Mouse (Mus musculus): ENCODE results near the gene Lrrc36. TPM values are rescaled to one million over a fixed set of nuclear protein-coding genes. Genes with fewer than 3 reads are reported as not detected.
A peak's percentile ranks its signal among the peaks of the same experiment; 100 is the strongest.

The Lrrc36 gene
- polyA plus RNA-seq, 1 experiment from 2014 or later: not detected

- ATAC-seq (ENCODE audit: insufficient number of reproducible peaks, low FRiP score, low TSS enrichment, low read depth) (no peak; the same call in none of the 2 replicates), DNase-seq (ENCODE audit: low spot score) (no peak)
- peaks cover 35% of the 10 kb centered on the region for H3K4me1 ChIP-seq (ENCODE audit: control insufficient read depth, insufficient read depth, low read length)
- H3K4me3 ChIP-seq (ENCODE audit: low read depth, low read length): peak overlapping the region; percentile 29
- WGBS: 22% methylated on average over 11 of the region's 11 CpGs
- H3K27ac ChIP-seq (replicated peaks; ENCODE audit: low read depth, low read length): no peak overlapping the region
- H3K9me3 ChIP-seq (ENCODE audit: control insufficient read depth, low read length): no peaks in the 10 kb centered on the region
- peaks cover 15% of the 10 kb centered on the region for H3K27me3 ChIP-seq (ENCODE audit: control insufficient read depth, insufficient read depth, low read length)
- H3K9ac ChIP-seq (ENCODE audit: low read length): peak overlapping the region; percentile 50
- no peaks in the 10 kb centered on the region for H3K36me3 ChIP-seq (ENCODE audit: control insufficient read depth, insufficient read depth, low read length)
- peak overlapping the region; percentile 63 for H3K4me2 ChIP-seq (ENCODE audit: low read depth, severe bottlenecking)
These were observed 57.4 kb downstream of the Lrrc36 start for GRCm38 (mm10) chr8:105470681-105471313.

- Histone ChIP-seq H3K36me3 (ENCODE audit: control insufficient read depth, insufficient read depth, low read length) (no peaks in the 10 kb centered on the region), H3K4me1 (ENCODE audit: control insufficient read depth, insufficient read depth, low read length) (peaks cover 37% of the 10 kb centered on the region), H3K27ac (replicated peaks; ENCODE audit: low read depth, low read length) (no peak within 1 kb of the TSS), H3K27me3 (ENCODE audit: control insufficient read depth, insufficient read depth, low read length) (peaks cover 15% of the 10 kb centered on the region), H3K9ac (ENCODE audit: low read length) (peak within 1 kb of the TSS; percentile 50), H3K4me2 (ENCODE audit: low read depth, severe bottlenecking) (peak within 1 kb of the TSS; percentile 63), H3K4me3 (ENCODE audit: low read depth, low read length) (peak within 1 kb of the TSS; percentile 29), H3K9me3 (ENCODE audit: control insufficient read depth, low read length) (no peaks in the 10 kb centered on the region)
- WGBS: 4% methylated on average over 25 of the region's 25 CpGs
- ATAC-seq (ENCODE audit: insufficient number of reproducible peaks, low FRiP score, low TSS enrichment, low read depth) (peak; percentile 90), DNase-seq (ENCODE audit: low spot score) (peak; percentile 91)
These were observed 58.1 kb downstream of the Lrrc36 start, which contains the start of gene Tppp3 for GRCm38 (mm10) chr8:105471314-105472015. TSS of gene Tppp3 (minus strand) at chr8:105471526.

DNA sequence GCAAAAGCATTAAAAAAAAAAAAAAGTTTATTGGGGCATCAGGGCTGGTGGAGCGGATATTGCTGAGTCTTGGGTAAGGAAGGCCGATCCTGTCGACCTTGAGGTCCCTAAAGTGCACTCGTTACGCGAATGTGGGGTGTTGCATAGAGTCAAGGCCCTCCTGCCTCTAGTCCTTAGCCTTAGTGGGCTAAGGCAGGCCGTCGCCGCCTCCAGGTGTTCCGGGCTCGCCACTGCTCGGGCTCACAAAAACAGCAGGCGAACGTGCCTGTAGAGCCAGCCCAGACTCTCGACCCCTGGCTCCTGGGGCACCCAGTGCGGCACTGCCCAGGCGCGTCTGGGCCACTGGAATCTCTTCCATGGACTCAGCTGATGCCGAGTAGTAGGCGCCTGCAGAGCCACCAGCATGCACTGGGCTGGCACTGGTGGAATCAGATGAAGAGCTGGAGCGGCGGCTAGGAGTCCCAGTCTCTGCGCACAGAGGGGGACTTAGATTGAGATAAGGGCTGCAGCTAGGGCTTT is 59.1 kb downstream of the Lrrc36 start:
- ATAC-seq (ENCODE audit: insufficient number of reproducible peaks, low FRiP score, low TSS enrichment, low read depth) (no peak), DNase-seq (ENCODE audit: low spot score) (peak; percentile 49)
- Histone ChIP-seq H3K27ac (replicated peaks; ENCODE audit: low read depth, low read length) (no peak overlapping the region), H3K4me2 (ENCODE audit: low read depth, severe bottlenecking) (peak overlapping the region; percentile 3; the same call in 1 of the 2 replicates), H3K9me3 (ENCODE audit: control insufficient read depth, low read length) (no peaks in the 10 kb centered on the region), H3K9ac (ENCODE audit: low read length) (no peak overlapping the region), H3K27me3 (ENCODE audit: control insufficient read depth, insufficient read depth, low read length) (peaks cover 15% of the 10 kb centered on the region), H3K4me1 (ENCODE audit: control insufficient read depth, insufficient read depth, low read length) (peaks cover 41% of the 10 kb centered on the region), H3K4me3 (ENCODE audit: low read depth, low read length) (no peak overlapping the region), H3K36me3 (ENCODE audit: control insufficient read depth, insufficient read depth, low read length) (no peaks in the 10 kb centered on the region)
- 8% methylated on average over 23 of the region's 23 CpGs for WGBS

DNA sequence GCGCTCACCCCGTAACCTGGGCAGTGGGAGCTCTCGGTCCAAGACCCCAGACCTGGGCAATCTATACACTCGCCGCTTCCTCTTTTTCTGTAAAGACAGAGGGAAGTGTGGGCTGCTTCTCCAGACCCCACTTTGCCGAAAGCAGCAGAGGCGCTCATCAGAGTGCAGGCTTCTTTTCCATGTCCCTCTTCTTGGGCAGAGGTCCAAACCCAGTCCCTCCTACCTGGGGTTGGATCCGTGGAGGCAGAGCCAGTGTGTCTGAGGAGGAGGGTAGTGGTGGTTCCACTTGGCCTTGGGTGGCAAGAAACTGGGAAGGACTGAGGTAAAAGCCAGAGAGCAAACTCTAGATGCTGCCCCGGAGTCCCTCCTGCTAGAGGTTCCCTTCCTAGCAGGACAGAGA is 59.6 kb downstream of the Lrrc36 start:
- H3K4me3 ChIP-seq (ENCODE audit: low read depth, low read length): no peak overlapping the region

DNA sequence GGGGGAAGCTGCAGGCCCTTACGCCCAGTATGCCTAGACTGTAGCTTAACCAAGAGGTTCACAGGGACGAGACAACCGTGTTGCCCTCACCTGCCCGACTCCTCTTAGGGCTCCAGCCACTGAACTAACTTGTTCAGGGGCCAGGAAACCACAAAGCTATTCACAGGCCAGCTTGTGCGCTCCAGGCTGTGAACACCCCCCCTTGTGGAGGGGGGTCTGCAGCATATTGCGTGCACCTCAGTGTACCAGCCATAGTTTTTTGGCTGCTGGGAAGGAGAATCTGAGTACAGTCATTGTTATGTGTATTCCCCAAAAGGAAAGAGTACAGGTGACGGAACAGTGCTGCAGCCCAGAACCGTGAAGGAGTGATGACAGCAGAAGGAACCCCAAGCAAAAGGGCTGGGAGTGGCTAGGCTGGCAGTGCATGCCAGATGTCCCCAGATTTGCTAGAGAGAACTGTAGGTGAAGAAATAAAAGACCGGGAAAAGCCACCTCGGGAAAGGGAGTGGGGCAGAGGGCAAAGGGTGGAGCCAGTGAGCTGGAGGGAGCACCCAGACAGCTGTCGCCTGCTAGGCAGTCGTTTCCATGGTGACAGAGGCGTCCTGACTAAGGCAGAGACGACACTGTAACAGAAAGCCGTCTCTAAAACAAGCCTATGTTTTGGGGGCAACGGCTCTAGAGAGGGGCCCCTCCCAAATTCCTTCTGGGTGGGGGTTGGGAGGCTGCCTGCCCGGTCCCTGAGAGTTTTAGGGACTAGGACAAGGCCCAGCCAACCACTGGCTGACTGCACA is 60.6 kb downstream of the Lrrc36 start:
- Histone ChIP-seq H3K4me2 (ENCODE audit: low read depth, severe bottlenecking) (peak overlapping the region; percentile 10; the same call in 1 of the 2 replicates), H3K36me3 (ENCODE audit: control insufficient read depth, insufficient read depth, low read length) (no peaks in the 10 kb centered on the region), H3K9me3 (ENCODE audit: control insufficient read depth, low read length) (no peaks in the 10 kb centered on the region), H3K4me1 (ENCODE audit: control insufficient read depth, insufficient read depth, low read length) (peaks cover 40% of the 10 kb centered on the region), H3K27ac (replicated peaks; ENCODE audit: low read depth, low read length) (no peak overlapping the region), H3K27me3 (ENCODE audit: control insufficient read depth, insufficient read depth, low read length) (peaks cover 15% of the 10 kb centered on the region), H3K4me3 (ENCODE audit: low read depth, low read length) (no peak overlapping the region), H3K9ac (ENCODE audit: low read length) (no peak overlapping the region)
- WGBS: 24% methylated on average over 17 of the region's 17 CpGs
- DNase-seq (ENCODE audit: low spot score) (peak; percentile 48), ATAC-seq (ENCODE audit: insufficient number of reproducible peaks, low FRiP score, low TSS enrichment, low read depth) (no peak)

More for the DNA sequence above, 59.6 kb downstream of the Lrrc36 start:
- peaks cover 41% of the 10 kb centered on the region for H3K4me1 ChIP-seq (ENCODE audit: control insufficient read depth, insufficient read depth, low read length)
- WGBS: 41% methylated on average over 9 of the region's 9 CpGs
- no peak overlapping the region for H3K9ac ChIP-seq (ENCODE audit: low read length)
- H3K36me3 ChIP-seq (ENCODE audit: control insufficient read depth, insufficient read depth, low read length): no peaks in the 10 kb centered on the region
- H3K27ac ChIP-seq (replicated peaks; ENCODE audit: low read depth, low read length): no peak overlapping the region
- peaks cover 15% of the 10 kb centered on the region for H3K27me3 ChIP-seq (ENCODE audit: control insufficient read depth, insufficient read depth, low read length)
- no peaks in the 10 kb centered on the region for H3K9me3 ChIP-seq (ENCODE audit: control insufficient read depth, low read length)
- no peak overlapping the region for H3K4me2 ChIP-seq (ENCODE audit: low read depth, severe bottlenecking)
- DNase-seq (ENCODE audit: low spot score) (no peak), ATAC-seq (ENCODE audit: insufficient number of reproducible peaks, low FRiP score, low TSS enrichment, low read depth) (no peak)

- peaks cover 15% of the 10 kb centered on the region for H3K27me3 ChIP-seq (ENCODE audit: control insufficient read depth, insufficient read depth, low read length)
- 40% methylated on average over 5 of the region's 5 CpGs for WGBS
- H3K4me3 ChIP-seq (ENCODE audit: low read depth, low read length): no peak overlapping the region
- H3K4me2 ChIP-seq (ENCODE audit: low read depth, severe bottlenecking): peak overlapping the region; percentile 10; the same call in 1 of the 2 replicates
- H3K36me3 ChIP-seq (ENCODE audit: control insufficient read depth, insufficient read depth, low read length): no peaks in the 10 kb centered on the region
- no peak for ATAC-seq (ENCODE audit: insufficient number of reproducible peaks, low FRiP score, low TSS enrichment, low read depth)
- no peak overlapping the region for H3K27ac ChIP-seq (replicated peaks; ENCODE audit: low read depth, low read length)
- no peaks in the 10 kb centered on the region for H3K9me3 ChIP-seq (ENCODE audit: control insufficient read depth, low read length)
- H3K4me1 ChIP-seq (ENCODE audit: control insufficient read depth, insufficient read depth, low read length): peaks cover 36% of the 10 kb centered on the region
- no peak for DNase-seq (ENCODE audit: low spot score)
- no peak overlapping the region for H3K9ac ChIP-seq (ENCODE audit: low read length)
These were observed 61.3 kb downstream of the Lrrc36 start for GRCm38 (mm10) chr8:105474680-105475079.

- WGBS: 25% methylated on average over 4 of the region's 4 CpGs
- Histone ChIP-seq H3K27me3 (ENCODE audit: control insufficient read depth, insufficient read depth, low read length) (peaks cover 15% of the 10 kb centered on the region), H3K36me3 (ENCODE audit: control insufficient read depth, insufficient read depth, low read length) (no peaks in the 10 kb centered on the region), H3K9ac (ENCODE audit: low read length) (no peak overlapping the region), H3K9me3 (ENCODE audit: control insufficient read depth, low read length) (no peaks in the 10 kb centered on the region), H3K4me1 (ENCODE audit: control insufficient read depth, insufficient read depth, low read length) (peaks cover 35% of the 10 kb centered on the region), H3K27ac (replicated peaks; ENCODE audit: low read depth, low read length) (no peak overlapping the region), H3K4me2 (ENCODE audit: low read depth, severe bottlenecking) (no peak overlapping the region), H3K4me3 (ENCODE audit: low read depth, low read length) (no peak overlapping the region)
- ATAC-seq (ENCODE audit: insufficient number of reproducible peaks, low FRiP score, low TSS enrichment, low read depth) (no peak), DNase-seq (ENCODE audit: low spot score) (no peak)
These were observed 61.9 kb downstream of the Lrrc36 start for GRCm38 (mm10) chr8:105475254-105475653.

GRCm38 (mm10) chr8:105475742-105476141 is 62.4 kb downstream of the Lrrc36 start:
- DNase-seq (ENCODE audit: low spot score) (no peak), ATAC-seq (ENCODE audit: insufficient number of reproducible peaks, low FRiP score, low TSS enrichment, low read depth) (no peak)
- 93% methylated on average over 8 of the region's 8 CpGs for WGBS
- Histone ChIP-seq H3K9me3 (ENCODE audit: control insufficient read depth, low read length) (no peaks in the 10 kb centered on the region), H3K4me1 (ENCODE audit: control insufficient read depth, insufficient read depth, low read length) (peaks cover 30% of the 10 kb centered on the region), H3K4me2 (ENCODE audit: low read depth, severe bottlenecking) (no peak overlapping the region), H3K9ac (ENCODE audit: low read length) (no peak overlapping the region), H3K36me3 (ENCODE audit: control insufficient read depth, insufficient read depth, low read length) (no peaks in the 10 kb centered on the region), H3K27me3 (ENCODE audit: control insufficient read depth, insufficient read depth, low read length) (peaks cover 15% of the 10 kb centered on the region), H3K27ac (replicated peaks; ENCODE audit: low read depth, low read length) (no peak overlapping the region), H3K4me3 (ENCODE audit: low read depth, low read length) (no peak overlapping the region)

Data from limb, embryonic 11.5 days (tissue).